Mouse (Mus musculus): ENCODE results near the gene Zfp37. TPM values are rescaled to one million over a fixed set of nuclear protein-coding genes. Genes with fewer than 3 reads are reported as not detected.

The Zfp37 gene
- not detected in 2 replicates for polyA plus RNA-seq (2012; ENCODE audit: low replicate concordance)

DNA sequence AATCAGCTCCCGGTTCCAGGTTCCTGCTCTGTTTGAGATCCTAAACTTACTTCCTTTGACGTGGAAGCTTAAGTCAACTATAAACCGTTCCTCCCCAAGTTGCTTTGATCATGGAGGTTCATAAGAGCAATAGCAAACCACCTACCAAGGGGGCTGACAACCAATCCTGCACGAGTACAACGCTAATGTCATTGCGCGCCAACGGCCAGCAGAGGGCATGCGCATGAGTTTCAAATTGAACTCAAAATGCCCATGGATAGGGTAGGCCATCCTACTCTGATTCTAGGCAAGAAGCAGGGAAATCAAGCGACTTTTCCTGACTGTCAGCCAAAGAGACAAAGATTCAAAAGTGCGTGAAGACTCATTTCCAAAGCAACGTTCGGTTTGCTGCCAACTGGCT lies at the start of gene Zfp37:
Zfp37 (minus strand) TSS at position 279 of the 400 bp plus-strand sequence.

DNA sequence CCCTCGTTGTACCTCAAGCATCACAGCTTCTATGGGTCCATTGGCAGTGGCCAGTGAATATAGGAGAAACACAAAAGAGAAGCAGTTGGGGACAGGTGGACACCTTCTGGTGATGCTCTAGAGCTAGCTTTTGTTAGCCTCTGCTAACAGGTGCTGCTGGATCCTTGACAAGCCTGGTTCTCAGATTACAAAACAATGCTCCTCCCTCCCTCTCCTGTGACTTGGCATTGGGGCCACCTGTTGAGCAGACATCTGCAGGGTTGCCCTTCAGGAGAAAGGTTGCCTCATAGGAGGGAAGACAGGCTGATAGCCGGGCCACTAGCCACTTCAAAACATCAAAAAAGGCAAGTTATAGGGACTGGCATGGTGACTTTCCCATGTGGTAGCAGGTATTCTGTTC lies 31.4 kb upstream of the Zfp37 start, which contains the start of gene Slc31a2:
Slc31a2 (plus strand) TSS at position 287 of the 400 bp plus-strand sequence.

DNA sequence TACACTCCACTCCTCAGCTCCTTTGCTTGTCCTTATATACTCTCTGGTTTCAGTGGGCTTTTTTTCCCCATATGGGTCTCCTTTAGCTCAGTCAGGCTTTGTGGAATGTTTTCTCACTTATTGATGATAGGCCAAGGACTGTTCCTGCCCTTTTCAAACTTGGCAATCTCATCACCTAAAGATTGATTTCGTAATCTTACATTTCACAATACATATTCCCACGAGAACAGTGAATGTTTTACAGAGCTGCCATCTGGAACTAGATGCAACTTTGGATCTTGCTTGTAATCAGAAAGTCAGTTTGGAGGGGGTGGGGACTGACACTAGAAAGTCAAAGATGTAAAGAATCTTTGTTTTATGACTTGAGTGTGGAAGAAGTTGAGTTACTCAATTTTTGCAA lies 80.0 kb downstream of the Zfp37 start, which contains the start of gene Mup21:
Mup21 (minus strand) TSS at position 53 of the 400 bp plus-strand sequence.

Other genes with a start within 250 kb of the Zfp37 start
- not detected in 2 replicates for gene Mup20, start 176.9 kb downstream of the Zfp37 start, polyA plus RNA-seq (2012; ENCODE audit: low replicate concordance)
- gene Mup3, start 143.7 kb downstream of the Zfp37 start, polyA plus RNA-seq (2012; ENCODE audit: low replicate concordance) = not detected in 2 replicates
- gene Mup21, start 80.2 kb downstream of the Zfp37 start, polyA plus RNA-seq (2012; ENCODE audit: low replicate concordance) = not detected in 2 replicates
- gene Slc31a2, start 31.5 kb upstream of the Zfp37 start, polyA plus RNA-seq (2012; ENCODE audit: low replicate concordance) = 1.5 and 1.8 TPM in 2 replicates
- 27.5 and 38.7 TPM in 2 replicates for gene Fkbp15, start 129.5 kb upstream of the Zfp37 start, polyA plus RNA-seq (2012; ENCODE audit: low replicate concordance)
- 0.66 and 1.5 TPM in 2 replicates for gene Slc31a1, start 129.7 kb upstream of the Zfp37 start, polyA plus RNA-seq (2012; ENCODE audit: low replicate concordance)
- gene Cdc26, start 177.6 kb upstream of the Zfp37 start, polyA plus RNA-seq (2012; ENCODE audit: low replicate concordance) = 3.3 and 25.3 TPM in 2 replicates
- 2.5 TPM in 2 replicates for gene Prpf4, start 177.8 kb upstream of the Zfp37 start, polyA plus RNA-seq (2012; ENCODE audit: low replicate concordance)
- 0.56 TPM in 1 of 2 replicates, not detected in the other for gene Rnf183, start 204.2 kb upstream of the Zfp37 start, polyA plus RNA-seq (2012; ENCODE audit: low replicate concordance)
- 0.48 TPM in 1 of 2 replicates, not detected in the other for gene Wdr31, start 239.8 kb upstream of the Zfp37 start, polyA plus RNA-seq (2012; ENCODE audit: low replicate concordance)
- gene Bspry, start 249.0 kb upstream of the Zfp37 start, polyA plus RNA-seq (2012; ENCODE audit: low replicate concordance) = 1.7 and 4.5 TPM in 2 replicates

Measured in hematopoietic multipotent progenitor cell, adult 10-12 weeks (in vitro differentiated cells).